Mouse (Mus musculus) erythroblast, embryonic 14.5 days (primary cell): ENCODE results near the gene Prkch. TPM values are rescaled to one million over a fixed set of nuclear protein-coding genes. Genes with fewer than 3 reads are reported as not detected.

Source experiments
- H3K27me3 ChIP-seq: 2 replicates; pipeline ENCODE4 v1.6.1; 2012; ENCODE audit warnings: inconsistent platforms; ENCODE audit not compliant: control insufficient read depth
- H3K36me3 ChIP-seq: 2 replicates; pipeline ENCODE4 v1.6.1; 2012; ENCODE audit warnings: mild to moderate bottlenecking, inconsistent platforms; ENCODE audit not compliant: control insufficient read depth
- H3K4me1 ChIP-seq: 2 replicates; pipeline ENCODE4 v1.6.1; 2012; ENCODE audit warnings: inconsistent platforms; ENCODE audit not compliant: control insufficient read depth
- H3K4me3 ChIP-seq: replicated peaks from 2 replicates; pipeline ENCODE3; 2012; ENCODE audit warnings: moderate library complexity, mild to moderate bottlenecking, inconsistent platforms
- H3K9me3 ChIP-seq: 2 replicates; pipeline ENCODE4 v1.6.1; 2012; ENCODE audit warnings: low read length, inconsistent platforms, mixed read lengths; ENCODE audit not compliant: control insufficient read depth
- GATA1 ChIP-seq: IDR thresholded peaks from 2 replicates; pipeline ENCODE4 v1.6.1; 2012; ENCODE audit warnings: low read length, inconsistent platforms, mixed read lengths
- TAL1 ChIP-seq: IDR thresholded peaks from 3 replicates; pipeline ENCODE4 v1.6.1; 2012; ENCODE audit warnings: low read length, inconsistent platforms, mixed read lengths
- polyA plus RNA-seq: library from polyadenylated mRNA; stranded (reverse); fragments of >175 nt; gene quantifications from 2 replicates; pipeline ENCODE4 v1.2.3, GENCODE M21; 2012

The Prkch gene
- polyA plus RNA-seq, 1 experiment, result 0.01 TPM

DNA sequence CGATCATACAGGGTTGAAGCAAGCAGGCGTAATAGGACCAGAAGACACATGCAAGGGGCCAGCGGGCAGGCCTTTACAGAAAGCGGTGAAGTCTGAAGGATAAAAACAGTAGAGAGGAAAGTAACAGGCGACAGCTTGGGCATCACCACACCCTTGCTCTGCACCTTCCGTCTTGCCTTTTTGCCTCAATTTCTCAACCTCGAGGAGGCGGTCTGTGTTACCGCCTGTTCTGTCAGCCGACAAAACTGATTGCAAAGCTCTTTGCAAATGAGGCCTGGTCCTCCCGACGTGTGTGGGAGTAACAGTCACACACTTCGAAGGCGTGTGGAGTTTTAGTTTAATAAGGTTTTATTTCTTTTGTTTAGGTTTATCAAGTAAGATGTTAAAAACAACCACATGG is 43.3 kb downstream of the Prkch start:
- Histone ChIP-seq H3K4me3 (no peak overlapping the region), H3K9me3 (no peaks in the 10 kb centered on the region), H3K27me3 (no peaks in the 10 kb centered on the region), H3K4me1 (no peaks in the 10 kb centered on the region), H3K36me3 (no peaks in the 10 kb centered on the region)
- TF ChIP-seq TAL1 (no peak), GATA1 (no peak)

DNA sequence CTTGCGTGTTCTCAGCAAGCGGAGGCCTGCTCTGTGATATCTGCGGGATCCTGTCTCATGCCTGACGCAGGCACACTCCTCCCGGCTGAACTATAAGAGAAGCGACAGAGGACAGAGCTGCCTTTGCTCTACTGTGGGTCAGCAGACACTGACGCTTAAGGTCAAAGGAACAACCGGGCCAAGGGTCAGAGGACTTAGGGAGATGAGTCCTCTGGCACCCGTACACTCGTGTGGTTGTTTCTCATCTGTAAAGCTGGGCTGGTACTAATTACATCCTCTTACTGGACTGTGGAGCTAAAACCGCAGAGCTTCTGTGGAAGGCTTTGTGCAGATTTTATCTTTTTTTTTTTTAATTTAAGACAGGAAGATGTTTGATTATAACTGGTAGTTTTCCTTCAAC is 46.0 kb downstream of the Prkch start:
- Histone ChIP-seq H3K4me1 (no peaks in the 10 kb centered on the region), H3K36me3 (no peaks in the 10 kb centered on the region), H3K27me3 (no peaks in the 10 kb centered on the region), H3K4me3 (no peak overlapping the region), H3K9me3 (no peaks in the 10 kb centered on the region)
- TF ChIP-seq GATA1, result no peak
- no peak for TF ChIP-seq TAL1

DNA sequence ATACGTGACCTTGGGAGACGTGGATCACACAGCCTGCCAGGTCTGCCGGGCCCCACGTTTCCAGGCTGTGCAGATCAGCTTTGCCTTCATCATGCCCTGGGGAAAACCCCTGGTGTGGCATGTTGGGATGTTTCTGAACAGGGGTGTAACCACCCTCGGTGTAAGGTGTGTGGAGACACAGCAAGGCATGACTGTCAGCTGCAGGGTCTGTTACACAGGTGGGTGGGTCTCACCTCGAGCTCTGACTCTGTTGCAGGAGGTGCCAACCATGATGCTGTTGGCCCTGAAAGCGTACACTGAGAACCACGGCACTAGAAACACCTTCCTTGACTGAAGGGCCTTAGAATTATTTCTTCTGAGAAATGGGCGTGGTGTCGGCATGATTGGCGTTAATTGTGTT is 46.6 kb downstream of the Prkch start:
- no peaks in the 10 kb centered on the region for H3K27me3 ChIP-seq
- H3K4me1 ChIP-seq, result no peaks in the 10 kb centered on the region
- H3K36me3 ChIP-seq, result no peaks in the 10 kb centered on the region
- no peaks in the 10 kb centered on the region for H3K9me3 ChIP-seq
- H3K4me3 ChIP-seq, result no peak overlapping the region
- TF ChIP-seq TAL1, result no peak
- no peak for TF ChIP-seq GATA1

DNA sequence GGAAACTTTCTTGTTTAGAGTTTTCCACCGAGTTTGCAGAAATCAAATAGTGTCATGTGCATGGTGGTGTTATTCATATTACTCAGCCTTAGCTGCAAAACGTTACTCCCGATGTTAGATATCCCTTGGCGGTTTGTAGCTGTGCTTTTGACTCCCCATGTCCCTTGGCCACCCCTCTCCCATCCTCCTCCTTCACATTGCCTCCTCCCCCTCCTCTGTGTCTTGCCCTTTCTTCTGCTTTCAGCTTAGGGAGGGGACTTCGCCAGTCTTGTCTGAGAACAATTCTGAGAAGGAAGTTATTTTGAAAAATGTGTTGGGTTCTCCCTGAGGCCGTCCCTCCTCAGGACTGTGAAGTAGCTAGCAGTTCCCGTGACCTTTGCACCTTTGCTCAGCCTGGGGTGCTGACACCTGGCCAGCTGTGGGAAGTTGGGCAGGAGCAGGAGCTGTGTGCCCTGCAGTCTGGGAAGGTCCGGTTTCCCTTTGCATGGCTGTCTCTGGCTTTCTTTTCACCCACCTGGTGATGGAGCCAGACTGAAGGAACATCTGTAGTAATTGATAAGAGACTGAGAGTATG is 48.2 kb downstream of the Prkch start:
- H3K27me3 ChIP-seq, result no peaks in the 10 kb centered on the region

DNA sequence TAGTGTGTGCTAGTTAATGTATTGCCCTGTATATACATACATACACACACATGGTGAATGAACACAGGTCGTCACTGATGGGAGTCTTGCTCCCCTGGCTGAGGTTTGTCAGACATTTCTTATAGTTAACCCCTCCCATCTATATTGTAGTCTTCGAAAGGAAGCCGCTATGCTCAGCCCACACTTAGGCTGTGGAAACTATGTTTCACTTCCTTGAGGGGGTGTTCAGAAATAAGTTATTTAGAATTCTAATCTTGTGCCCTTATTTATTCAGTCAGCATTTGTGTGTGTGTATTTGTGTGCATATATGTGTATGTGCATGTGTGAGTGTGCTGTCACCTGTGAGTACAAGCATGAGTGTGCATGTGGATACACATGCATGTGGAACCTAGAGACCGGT is 49.1 kb downstream of the Prkch start:
- no peaks in the 10 kb centered on the region for H3K27me3 ChIP-seq
- no peaks in the 10 kb centered on the region for H3K36me3 ChIP-seq
- TF ChIP-seq TAL1, result no peak
- TF ChIP-seq GATA1, result no peak
- H3K4me1 ChIP-seq, result no peaks in the 10 kb centered on the region
- no peak overlapping the region for H3K4me3 ChIP-seq
- no peaks in the 10 kb centered on the region for H3K9me3 ChIP-seq

More for the DNA sequence above, 48.2 kb downstream of the Prkch start:
- no peaks in the 10 kb centered on the region for H3K36me3 ChIP-seq
- H3K4me1 ChIP-seq, result no peaks in the 10 kb centered on the region
- no peaks in the 10 kb centered on the region for H3K9me3 ChIP-seq
- TF ChIP-seq GATA1 (no peak), TAL1 (no peak)
- no peak overlapping the region for H3K4me3 ChIP-seq

DNA sequence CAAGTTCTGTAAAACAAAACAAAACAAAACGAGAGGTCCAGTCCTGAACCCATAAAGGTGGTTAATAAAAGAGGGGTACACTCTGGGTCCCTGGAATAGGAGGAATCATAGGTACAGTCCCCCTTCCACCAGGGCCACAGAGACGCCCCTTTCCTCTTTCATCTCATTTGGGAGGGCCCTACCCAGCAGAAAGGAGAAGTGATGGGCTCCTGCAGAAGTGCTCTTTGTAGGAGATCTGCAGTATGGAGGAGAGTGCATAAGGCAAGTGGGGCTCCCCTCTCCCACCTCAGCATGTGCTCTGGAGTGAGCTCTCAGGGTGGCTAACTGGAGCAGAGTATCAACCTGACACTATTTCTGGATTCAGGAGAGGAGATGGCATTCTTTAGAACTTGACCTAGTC is 55.0 kb downstream of the Prkch start:
- TF ChIP-seq GATA1, result no peak
- no peak for TF ChIP-seq TAL1
- H3K4me3 ChIP-seq, result no peak overlapping the region
- no peaks in the 10 kb centered on the region for H3K4me1 ChIP-seq
- H3K9me3 ChIP-seq, result no peaks in the 10 kb centered on the region
- no peaks in the 10 kb centered on the region for H3K36me3 ChIP-seq
- no peaks in the 10 kb centered on the region for H3K27me3 ChIP-seq

DNA sequence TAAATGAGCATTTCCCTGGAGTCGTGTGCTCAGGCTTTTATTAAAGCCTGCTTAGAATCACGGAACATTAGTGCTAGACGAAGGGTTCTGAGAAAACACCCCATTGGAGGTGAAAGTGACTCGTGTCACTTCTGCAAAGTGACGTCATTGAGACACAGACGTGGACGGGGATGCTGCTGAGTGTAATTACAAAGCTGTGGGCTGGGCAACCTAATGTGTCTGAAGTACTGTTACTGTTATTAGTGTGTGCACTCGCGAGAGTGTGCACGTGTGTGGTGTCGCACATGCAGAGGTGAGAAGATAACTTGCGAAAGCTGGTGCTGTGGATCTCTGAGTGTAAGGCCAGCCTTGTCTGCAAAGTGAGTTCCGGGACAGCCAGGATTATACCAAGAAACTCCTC is 56.6 kb downstream of the Prkch start:
- no peaks in the 10 kb centered on the region for H3K9me3 ChIP-seq
- TF ChIP-seq TAL1 (no peak), GATA1 (no peak)
- no peaks in the 10 kb centered on the region for H3K27me3 ChIP-seq
- H3K4me1 ChIP-seq, result no peaks in the 10 kb centered on the region
- no peaks in the 10 kb centered on the region for H3K36me3 ChIP-seq
- H3K4me3 ChIP-seq, result no peak overlapping the region

DNA sequence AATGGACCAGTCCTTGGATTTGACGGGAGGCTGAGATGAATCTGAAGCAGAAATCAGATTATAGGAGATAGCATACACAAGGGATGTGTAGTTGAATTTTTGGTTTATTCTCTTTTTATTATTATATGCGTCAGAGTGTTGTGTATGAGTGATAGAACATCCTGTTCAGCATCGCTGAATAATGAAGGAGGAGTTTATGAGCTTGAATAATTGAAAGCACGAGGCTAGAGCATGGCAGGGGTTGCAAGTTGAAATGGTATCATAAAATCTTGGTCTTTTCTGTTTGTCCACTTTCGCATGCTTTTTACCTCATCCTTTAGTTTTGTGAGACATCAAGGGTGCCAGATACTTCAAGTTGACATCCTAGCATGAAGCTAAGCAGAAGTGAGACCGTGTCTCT is 60.6 kb downstream of the Prkch start:
- Histone ChIP-seq H3K9me3 (no peaks in the 10 kb centered on the region), H3K27me3 (no peaks in the 10 kb centered on the region), H3K4me1 (no peaks in the 10 kb centered on the region), H3K4me3 (no peak overlapping the region), H3K36me3 (no peaks in the 10 kb centered on the region)
- TF ChIP-seq GATA1 (no peak), TAL1 (no peak)

DNA sequence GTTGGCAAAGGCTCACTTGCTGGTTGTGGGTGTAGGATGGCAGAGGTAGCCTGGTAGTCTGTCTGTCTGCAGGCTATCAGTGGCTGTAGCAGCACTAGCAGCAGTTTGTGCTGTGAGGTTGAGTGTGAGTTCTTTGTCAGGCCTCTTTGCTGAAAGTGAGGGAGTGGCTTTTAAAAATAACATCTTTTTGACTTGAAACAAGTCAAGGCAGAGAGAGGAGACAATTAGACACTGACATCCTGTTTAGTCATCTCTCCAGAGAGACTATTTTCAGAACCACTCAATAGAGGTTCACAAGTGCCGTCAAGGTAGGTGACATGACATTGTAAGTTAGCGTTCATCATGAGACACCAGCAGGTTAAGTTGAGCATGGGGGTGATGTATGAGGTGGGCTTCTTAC is 63.1 kb downstream of the Prkch start:
- no peaks in the 10 kb centered on the region for H3K27me3 ChIP-seq
- H3K9me3 ChIP-seq, result no peaks in the 10 kb centered on the region
- no peaks in the 10 kb centered on the region for H3K4me1 ChIP-seq
- no peak overlapping the region for H3K4me3 ChIP-seq
- no peak for TF ChIP-seq GATA1
- no peak for TF ChIP-seq TAL1
- H3K36me3 ChIP-seq, result no peaks in the 10 kb centered on the region

DNA sequence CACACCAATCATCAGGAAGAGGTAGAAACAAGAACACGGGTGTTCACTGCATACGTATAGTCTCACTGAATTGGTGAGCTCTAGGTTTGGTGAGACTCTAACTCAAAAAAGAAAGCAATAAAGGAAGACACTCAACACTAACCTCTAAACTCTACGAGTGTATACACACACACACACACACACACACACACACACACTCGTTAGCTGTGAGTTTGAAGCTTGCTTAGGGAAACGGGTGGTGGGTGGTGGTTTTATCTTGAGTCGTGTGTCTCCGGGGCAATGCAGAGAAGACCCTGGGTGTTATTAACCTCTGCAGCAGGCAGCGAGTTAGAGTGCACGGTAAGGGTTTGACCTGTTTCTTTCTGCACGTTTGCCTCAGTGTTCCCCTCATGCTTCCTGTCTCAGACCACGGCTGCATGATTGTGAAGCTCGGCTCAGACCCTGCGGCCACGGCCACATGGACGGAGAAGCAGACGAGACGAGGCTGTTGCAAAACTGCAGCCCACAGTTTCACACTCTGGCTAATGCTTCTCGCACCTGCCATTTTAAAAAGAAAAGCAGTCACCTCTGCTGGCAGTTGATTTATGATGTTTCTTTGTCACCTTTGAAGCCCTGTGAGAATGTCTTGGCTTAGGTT is 72.1 kb downstream of the Prkch start:
- Histone ChIP-seq H3K9me3 (no peaks in the 10 kb centered on the region), H3K4me3 (no peak overlapping the region), H3K4me1 (no peaks in the 10 kb centered on the region), H3K36me3 (no peaks in the 10 kb centered on the region), H3K27me3 (no peaks in the 10 kb centered on the region)
- no peak for TF ChIP-seq GATA1
- TF ChIP-seq TAL1, result no peak
